Mouse (Mus musculus): ENCODE measurements at regions not wholly inside any gene's neighbourhood (a gene's known extent, or its start where the extent isn't known, plus 50 kb on each side); places are given as distances from the start of the nearest gene placed in this dataset.

DNA sequence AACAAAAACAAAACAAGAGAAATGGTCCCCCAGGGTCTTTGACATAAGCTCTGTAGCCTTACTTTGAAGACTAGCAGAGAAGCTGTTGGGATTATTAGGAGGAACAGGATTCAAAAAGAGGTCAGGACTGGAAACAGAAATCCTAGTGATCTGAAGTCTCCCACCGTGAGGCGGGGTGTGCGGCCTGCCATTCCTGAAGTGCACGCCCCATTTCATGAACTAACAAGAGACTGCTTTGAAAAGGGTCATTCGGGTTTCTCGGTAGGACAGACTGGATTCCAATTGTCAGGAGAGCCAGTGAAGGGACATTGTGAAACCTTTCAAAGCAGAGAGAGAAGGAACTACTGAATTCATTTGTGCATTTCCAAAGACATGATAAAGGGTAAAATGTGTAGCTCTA lies 377.2 kb downstream of the Epha4 start:
- TF ChIP-seq CTCF (IDR thresholded peaks at IDR 0.05; ENCODE audit: insufficient read depth, low read depth, low read length) (no peak), POLR2A (IDR thresholded peaks at IDR 0.05; ENCODE audit: insufficient read depth, low read depth, low read length) (no peak)

All from olfactory bulb, adult 2 months (tissue).